Mouse (Mus musculus): Measurements from ENCODE around the gene Chst11.

DNA sequence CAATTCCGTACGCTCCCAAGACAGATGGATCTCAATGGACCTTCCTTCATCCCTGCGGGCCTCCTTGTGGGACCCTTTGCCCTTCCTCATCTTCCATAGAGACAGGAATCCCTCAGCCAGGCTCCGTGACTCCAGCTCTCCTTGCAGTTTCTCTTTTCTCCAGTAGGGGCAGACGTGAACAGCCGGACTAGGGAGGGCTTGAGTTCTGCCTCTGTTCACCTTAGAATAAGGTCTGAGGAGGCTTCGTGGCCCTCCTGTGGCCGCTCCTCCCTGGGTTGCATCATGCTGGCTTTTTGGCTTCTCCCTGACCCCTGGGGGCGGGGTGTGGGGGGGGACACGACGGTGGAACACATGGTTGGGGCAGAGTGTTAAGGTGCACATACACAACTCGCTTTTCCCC is 234.4 kb downstream of the Chst11 start:
- peak; percentile 88 for TF ChIP-seq CTCF (IDR thresholded peaks at IDR 0.05; ENCODE audit: borderline replicate concordance, extremely low read depth, insufficient read depth, insufficient read length)
- no peak for TF ChIP-seq POLR2A (IDR thresholded peaks at IDR 0.05; ENCODE audit: borderline replicate concordance, extremely low read depth, insufficient read depth, insufficient read length, poor library complexity, severe bottlenecking)
